Mouse (Mus musculus): Measurements from ENCODE around the gene Gusb.
"Not testable (repeated sequence)": the region's sequence is repeated elsewhere in the genome, so short reads cannot be mapped to it uniquely, and the experiment has no call there.

The Gusb gene

GRCm38 (mm10) chr5:130002301-130003146 is at the start of gene Gusb:
Gusb (minus strand) TSS chr5:130003049.
- in situ Hi-C loops (cut with MboI; ENCODE audit: unreplicated experiment in 2 of 2), result loop anchor here in 1 of 2 experiments (25.0 kb wide), 1 partner anchor 990 kb away; the partner anchor contains the start of genes Ran and Stx2

- in situ Hi-C loops (cut with MboI; ENCODE audit: unreplicated experiment in 2 of 2), result no loop called here
Observed at GRCm38 (mm10) chr5:130052510-130052909, 49.7 kb upstream of the Gusb start.

GRCm38 (mm10) chr5:130051073-130051860 is 48.4 kb upstream of the Gusb start:
- in situ Hi-C loops (cut with MboI; ENCODE audit: unreplicated experiment in 2 of 2), result no loop called here

- in situ Hi-C loops (cut with MboI; ENCODE audit: unreplicated experiment in 2 of 2), result no loop called here
Observed at GRCm38 (mm10) chr5:130050416-130050815, 47.6 kb upstream of the Gusb start.

GRCm38 (mm10) chr5:130048786-130049520 is 46.1 kb upstream of the Gusb start:
- in situ Hi-C loops (cut with MboI; ENCODE audit: unreplicated experiment in 2 of 2), result no loop called here

- in situ Hi-C loops (cut with MboI; ENCODE audit: unreplicated experiment in 2 of 2), result no loop called here
Observed at GRCm38 (mm10) chr5:130047013-130047412, 44.2 kb upstream of the Gusb start.

GRCm38 (mm10) chr5:130046589-130046988 is 43.7 kb upstream of the Gusb start:
- in situ Hi-C loops (cut with MboI; ENCODE audit: unreplicated experiment in 2 of 2), result no loop called here

GRCm38 (mm10) chr5:130046100-130046499 is 43.3 kb upstream of the Gusb start:
- in situ Hi-C loops (cut with MboI; ENCODE audit: unreplicated experiment in 2 of 2), result no loop called here

- in situ Hi-C loops (cut with MboI; ENCODE audit: unreplicated experiment in 2 of 2), result loop anchor here (5.0 kb wide), 2 partner anchors 88 to 93 kb away; no protein-coding TSS in a partner anchor
Observed at GRCm38 (mm10) chr5:130044201-130044695, 41.4 kb upstream of the Gusb start.

- in situ Hi-C loops (cut with MboI; ENCODE audit: unreplicated experiment in 2 of 2), result loop anchor here (5.0 kb wide), 2 partner anchors 89 to 94 kb away; no protein-coding TSS in a partner anchor
Observed at GRCm38 (mm10) chr5:130043741-130044140, 40.9 kb upstream of the Gusb start.

GRCm38 (mm10) chr5:130041262-130041661 is 38.4 kb upstream of the Gusb start:
- in situ Hi-C loops (cut with MboI; ENCODE audit: unreplicated experiment in 2 of 2), result loop anchor here (5.0 kb wide), 2 partner anchors 91 to 96 kb away; no protein-coding TSS in a partner anchor

GRCm38 (mm10) chr5:130040797-130041196 is 37.9 kb upstream of the Gusb start:
- in situ Hi-C loops (cut with MboI; ENCODE audit: unreplicated experiment in 2 of 2), result loop anchor here (5.0 kb wide), 2 partner anchors 92 to 97 kb away; no protein-coding TSS in a partner anchor

GRCm38 (mm10) chr5:130037752-130038455 is 35.1 kb upstream of the Gusb start:
- in situ Hi-C loops (cut with MboI; ENCODE audit: unreplicated experiment in 2 of 2), result no loop called here

GRCm38 (mm10) chr5:130036300-130036699 is 33.5 kb upstream of the Gusb start:
- in situ Hi-C loops (cut with MboI; ENCODE audit: unreplicated experiment in 2 of 2), result not testable (repeated sequence)

- in situ Hi-C loops (cut with MboI; ENCODE audit: unreplicated experiment in 2 of 2), result no loop called here
Observed at GRCm38 (mm10) chr5:130033869-130034268, 31.0 kb upstream of the Gusb start.

- in situ Hi-C loops (cut with MboI; ENCODE audit: unreplicated experiment in 2 of 2), result no loop called here
Observed at GRCm38 (mm10) chr5:130031410-130032390, 28.9 kb upstream of the Gusb start.

GRCm38 (mm10) chr5:130029142-130029897 is 26.5 kb upstream of the Gusb start, which contains the start of the genes Asl and Crcp:
Asl (minus strand) TSS chr5:130029247.
Crcp (plus strand) TSS chr5:130029290.
- in situ Hi-C loops (cut with MboI; ENCODE audit: unreplicated experiment in 2 of 2), result loop anchor here in 1 of 2 experiments (10.0 kb wide), 1 partner anchor 225 kb away; the partner anchor contains the start of genes Sbds and Tyw1
